Mouse (Mus musculus) C2C12 (cell line): ENCODE data around the gene Nrp2.
A peak's percentile ranks its signal among the peaks of the same experiment; 100 is the strongest.

Source experiments
- CEBPB ChIP-seq: IDR thresholded peaks from one replicate; pipeline ENCODE4 v1.6.1; 2011; ENCODE audit warnings: low read depth, mild to moderate bottlenecking, control low read depth, moderate library complexity
- CTCF ChIP-seq: IDR thresholded peaks from one replicate; pipeline ENCODE4 v1.5.1; 2011; ENCODE audit not compliant: control insufficient read depth, insufficient read depth, insufficient read length
- MAX ChIP-seq: IDR thresholded peaks from one replicate; pipeline ENCODE4 v1.6.1; 2011; ENCODE audit warnings: mild to moderate bottlenecking, control low read depth
- USF1 ChIP-seq: IDR thresholded peaks from one replicate; pipeline ENCODE4 v1.6.1; 2011; ENCODE audit warnings: low read depth, mild to moderate bottlenecking, control low read depth, moderate library complexity

GRCm38 (mm10) chr1:62725032-62725678 is 22.1 kb downstream of the Nrp2 start:
- TF ChIP-seq MAX: peak; percentile 85
- no peak for TF ChIP-seq CTCF
- peak; percentile 66 for TF ChIP-seq CEBPB
- no peak for TF ChIP-seq USF1
